Mouse (Mus musculus) lung, postnatal 0 days (tissue): ENCODE measurements around the gene Actn4. TPM values are rescaled to one million over a fixed set of nuclear protein-coding genes. Genes with fewer than 3 reads are reported as not detected.

ENCODE experiments used
- ATAC-seq: fragments of 200-750 bp; cut with Nextera tagmentation; 2 replicates; pipeline ENCODE4 v1.8.0; 2017; ENCODE audit warnings: moderate library complexity
- DNase-seq: peaks from one replicate; pipeline ENCODE4 v3.0.0-alpha.2; 2016; ENCODE audit warnings: low spot score
- H3K27ac ChIP-seq: fragments of 300-500 bp; sonication (generic); 2 replicates; pipeline ENCODE4 v1.5.1; 2014; ENCODE audit warnings: antibody characterized with exemption, mild to moderate bottlenecking, low read length, mixed read lengths
- H3K27me3 ChIP-seq: fragments of 300-500 bp; sonication (generic); replicated peaks from 2 replicates; pipeline ENCODE4 v1.6.1; 2014; ENCODE audit warnings: low read length, mixed read lengths; ENCODE audit not compliant: insufficient read depth
- H3K36me3 ChIP-seq: fragments of 300-500 bp; sonication (generic); 2 replicates; pipeline ENCODE4 v1.6.1; 2014; ENCODE audit warnings: low read length, mixed read lengths; ENCODE audit not compliant: insufficient read depth
- H3K4me1 ChIP-seq: fragments of 300-500 bp; sonication (generic); 2 replicates; pipeline ENCODE4 v1.6.1; 2014; ENCODE audit warnings: antibody characterized with exemption, low read depth, low read length, mixed read lengths; ENCODE audit not compliant: insufficient read depth
- H3K4me2 ChIP-seq: fragments of 300-500 bp; sonication (generic); replicated peaks from 2 replicates; pipeline ENCODE4 v1.6.1; 2014; ENCODE audit warnings: low read depth, mild to moderate bottlenecking, low read length, moderate library complexity, mixed read lengths
- H3K4me3 ChIP-seq: fragments of 300-500 bp; sonication (generic); 2 replicates; pipeline ENCODE4 v1.5.1; 2014; ENCODE audit warnings: low read depth, low read length
- H3K9ac ChIP-seq: fragments of 300-500 bp; sonication (generic); replicated peaks from 2 replicates; pipeline ENCODE4 v1.6.1; 2014; ENCODE audit warnings: low read depth, mild to moderate bottlenecking
- H3K9me3 ChIP-seq: fragments of 300-500 bp; sonication (generic); 2 replicates; pipeline ENCODE4 v1.6.1; 2016; ENCODE audit warnings: low read length, mixed read lengths
- CTCF ChIP-seq: IDR thresholded peaks from 2 replicates; pipeline ENCODE4 v1.5.1; 2016; ENCODE audit warnings: antibody characterized with exemption, mild to moderate bottlenecking
- EP300 ChIP-seq: IDR thresholded peaks from 2 replicates; pipeline ENCODE4 v1.6.1; 2016; ENCODE audit warnings: antibody characterized with exemption, mild to moderate bottlenecking, control low read depth
- WGBS: fragments of 180-500 bp; shearing (Covaris S2); extraction: QIAGEN DNeasy Blood & Tissue Kit; methylation state at CpG from one replicate; pipeline ENCODE4 v1.1.7; 2014; 5-methylcytosine and 5-hydroxymethylcytosine counted together
- polyA plus RNA-seq: library from polyadenylated mRNA; unstranded; fragments of >200 nt; fragmentation: Nextera tagmentation; extraction: Ambion mirVana; gene quantifications from 2 replicates; pipeline ENCODE4 v1.2.1, GENCODE M21; 2015

Actn4 gene
- polyA plus RNA-seq, 1 experiment from 2014 or later, result 202 TPM

DNA sequence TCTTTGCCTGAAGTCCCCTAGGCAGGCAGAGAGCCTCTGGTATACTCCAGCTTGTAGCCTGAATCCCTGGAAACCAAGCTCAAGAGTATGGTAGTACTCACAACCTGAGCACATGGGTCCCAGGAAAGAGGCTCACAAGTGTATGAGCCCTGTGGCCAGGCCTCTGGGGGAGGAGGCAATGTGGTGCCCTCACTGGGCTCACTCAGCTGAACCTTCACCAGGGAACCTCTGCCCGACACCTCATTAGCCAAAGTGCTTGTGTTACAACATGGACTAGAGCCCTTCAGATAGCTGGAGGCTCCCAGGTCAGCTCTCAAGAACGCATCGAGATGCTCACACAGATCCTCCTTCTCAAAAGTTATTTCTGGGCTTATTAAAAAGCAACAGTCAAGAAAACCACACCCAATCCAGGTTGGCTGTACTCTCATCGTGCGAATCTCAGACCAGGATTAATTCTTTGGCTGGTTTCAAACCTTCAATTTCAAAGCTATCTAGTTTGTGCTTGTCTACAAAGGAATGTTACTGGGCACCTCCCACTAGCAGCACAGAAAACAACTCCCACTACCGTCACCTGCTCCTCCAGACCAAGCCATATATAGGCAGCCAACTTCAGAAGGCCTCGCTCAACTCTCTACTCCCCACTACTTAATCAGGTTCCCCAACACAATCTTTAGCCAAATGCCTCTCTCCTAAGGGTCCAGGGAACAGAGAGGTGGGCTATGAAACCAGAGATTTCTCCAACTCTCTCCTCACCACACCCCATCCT, 22.5 kb downstream of the Actn4 start:
- Histone ChIP-seq H3K27ac (peak overlapping the region; percentile 77), H3K36me3 (no peaks in the 10 kb centered on the region), H3K4me1 (peaks cover 36% of the 10 kb centered on the region; the same call in 1 of the 2 replicates), H3K9me3 (no peaks in the 10 kb centered on the region), H3K4me3 (no peak overlapping the region), H3K27me3 (no peaks in the 10 kb centered on the region), H3K9ac (no peak overlapping the region), H3K4me2 (no peak overlapping the region)
- peak; percentile 46 for ATAC-seq
- DNase-seq, result peak; percentile 50
- 53% methylated on average over 7 of the region's 7 CpGs for WGBS
- TF ChIP-seq EP300, result no peak
- TF ChIP-seq CTCF, result no peak

GRCm38 (mm10) chr7:28938654-28939053, 23.5 kb downstream of the Actn4 start:
- Histone ChIP-seq H3K27ac (0 out of 2 replicates have a peak overlapping the region, but pooled peaks have one; percentile 77), H3K36me3 (0 out of 2 replicates have a peak, but pooled peaks cover 5% of the 10 kb centered on the region), H3K9ac (no peak overlapping the region), H3K4me2 (no peak overlapping the region), H3K9me3 (no peaks in the 10 kb centered on the region), H3K4me3 (no peak overlapping the region), H3K4me1 (peaks cover 36% of the 10 kb centered on the region; the same call in 1 of the 2 replicates), H3K27me3 (no peaks in the 10 kb centered on the region)
- DNase-seq (no peak), ATAC-seq (0 out of 2 replicates have a peak, but pooled peaks have one; percentile 9)
- peak; percentile 48 for TF ChIP-seq CTCF
- no peak for TF ChIP-seq EP300
- 82% methylated on average over 4 of the region's 4 CpGs for WGBS

GRCm38 (mm10) chr7:28936787-28937186, 25.4 kb downstream of the Actn4 start:
- no peak overlapping the region for H3K9ac ChIP-seq
- 0 out of 2 replicates have a peak, but pooled peaks cover 5% of the 10 kb centered on the region for H3K36me3 ChIP-seq
- H3K4me1 ChIP-seq, result peaks cover 41% of the 10 kb centered on the region; the same call in 1 of the 2 replicates
- H3K27ac ChIP-seq, result peak overlapping the region; percentile 52
- TF ChIP-seq EP300 (peak; percentile 39; the same call in 1 of the 2 replicates), CTCF (no peak)
- H3K9me3 ChIP-seq, result no peaks in the 10 kb centered on the region
- DNase-seq (peak; percentile 55), ATAC-seq (peak; percentile 32; the same call in 1 of the 2 replicates)
- no peaks in the 10 kb centered on the region for H3K27me3 ChIP-seq
- H3K4me2 ChIP-seq, result no peak overlapping the region
- H3K4me3 ChIP-seq, result no peak overlapping the region
- WGBS, result 45% methylated on average over 4 of the region's 4 CpGs

DNA sequence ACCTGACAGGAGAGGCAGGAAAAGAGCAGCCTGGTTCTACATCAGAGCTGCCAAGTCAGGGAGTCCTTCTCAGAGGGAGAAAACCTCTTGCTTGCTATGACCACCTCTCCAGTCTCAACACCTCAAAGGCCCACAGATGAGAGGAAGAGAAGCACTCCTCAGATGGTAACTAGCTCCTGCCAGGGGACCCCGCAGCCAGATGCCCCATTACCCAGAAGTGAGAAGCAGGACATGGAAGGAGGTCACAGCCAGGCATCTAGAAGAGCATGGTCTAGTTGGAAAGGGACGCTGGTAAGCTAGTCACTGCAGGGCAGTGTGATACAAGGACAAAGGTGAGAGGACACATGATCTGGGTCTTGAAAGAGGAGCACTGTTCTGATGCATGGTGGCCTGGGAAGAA, 28.3 kb downstream of the Actn4 start:
- WGBS, result 90% methylated on average over 2 of the region's 2 CpGs
- Histone ChIP-seq H3K4me1 (peaks cover 33% of the 10 kb centered on the region; the same call in 1 of the 2 replicates), H3K4me2 (no peak overlapping the region), H3K36me3 (0 out of 2 replicates have a peak, but pooled peaks cover 5% of the 10 kb centered on the region), H3K27ac (no peak overlapping the region; the same call in 1 of the 2 replicates), H3K9me3 (no peaks in the 10 kb centered on the region), H3K27me3 (no peaks in the 10 kb centered on the region), H3K4me3 (no peak overlapping the region), H3K9ac (no peak overlapping the region)
- ATAC-seq (no peak), DNase-seq (no peak)
- no peak for TF ChIP-seq CTCF

GRCm38 (mm10) chr7:28932421-28933041, 29.6 kb downstream of the Actn4 start:
- H3K9ac ChIP-seq, result no peak overlapping the region
- no peak overlapping the region for H3K4me3 ChIP-seq
- no peaks in the 10 kb centered on the region for H3K27me3 ChIP-seq
- TF ChIP-seq CTCF, result no peak; the same call in 1 of the 2 replicates
- no peak for TF ChIP-seq EP300
- H3K4me1 ChIP-seq, result peaks cover 32% of the 10 kb centered on the region; the same call in 1 of the 2 replicates
- H3K9me3 ChIP-seq, result no peaks in the 10 kb centered on the region
- ATAC-seq, result no peak
- peak; percentile 73 for DNase-seq
- no peak overlapping the region for H3K4me2 ChIP-seq
- peak overlapping the region; percentile 86 for H3K27ac ChIP-seq
- 0 out of 2 replicates have a peak, but pooled peaks cover 5% of the 10 kb centered on the region for H3K36me3 ChIP-seq
- 52% methylated on average over 6 of the region's 6 CpGs for WGBS

DNA sequence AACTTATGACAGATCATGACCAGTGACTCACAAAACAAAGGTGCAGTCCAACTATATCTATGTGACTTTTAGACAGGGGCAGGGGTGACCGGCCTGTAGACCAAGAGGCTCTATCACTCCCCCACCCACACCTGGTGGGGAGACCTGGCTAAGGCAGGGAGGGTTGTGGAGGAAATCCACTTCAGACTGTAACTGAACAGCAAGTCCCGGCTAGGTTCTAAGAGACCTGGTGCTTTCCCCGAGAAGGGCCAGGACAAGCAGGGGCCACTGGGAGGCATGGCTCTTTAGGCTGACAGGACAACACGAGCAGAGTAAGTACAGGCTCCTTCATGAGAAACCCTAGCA, 30.5 kb downstream of the Actn4 start:
- Histone ChIP-seq H3K9me3 (no peaks in the 10 kb centered on the region), H3K4me3 (no peak overlapping the region), H3K36me3 (0 out of 2 replicates have a peak, but pooled peaks cover 5% of the 10 kb centered on the region), H3K4me1 (peaks cover 23% of the 10 kb centered on the region), H3K27me3 (no peaks in the 10 kb centered on the region), H3K27ac (peak overlapping the region; percentile 86), H3K9ac (no peak overlapping the region), H3K4me2 (no peak overlapping the region)
- peak; percentile 82 for DNase-seq
- peak; percentile 21; the same call in 1 of the 2 replicates for TF ChIP-seq CTCF
- peak; percentile 2; the same call in 1 of the 2 replicates for TF ChIP-seq EP300
- ATAC-seq, result peak; percentile 78
- WGBS, result 67% methylated on average over 4 of the region's 4 CpGs
